Mouse (Mus musculus) midbrain, embryonic 14.5 days (tissue): ENCODE data around the gene Pld1. TPM values are rescaled to one million over a fixed set of nuclear protein-coding genes. Genes with fewer than 3 reads are reported as not detected.

Experiments
- ATAC-seq: fragments of 200-750 bp; cut with Nextera tagmentation; 2 replicates; pipeline ENCODE4 v1.8.0; 2017; ENCODE audit warnings: moderate number of reproducible peaks, moderate library complexity; ENCODE audit not compliant: low FRiP score, low TSS enrichment
- DNase-seq: peaks from one replicate; pipeline ENCODE4 v3.0.0-alpha.2; 2015
- H3K27ac ChIP-seq: fragments of 300-500 bp; sonication (generic); replicated peaks from 2 replicates; pipeline ENCODE4 v1.5.1; 2014; ENCODE audit warnings: mild to moderate bottlenecking, low read depth, low read length, moderate library complexity
- H3K27me3 ChIP-seq: fragments of 300-500 bp; sonication (generic); 2 replicates; pipeline ENCODE4 v1.6.1; 2014; ENCODE audit warnings: low read length, control low read depth, mixed read lengths; ENCODE audit not compliant: control insufficient read depth, insufficient read depth
- H3K36me3 ChIP-seq: fragments of 300-500 bp; sonication (generic); 2 replicates; pipeline ENCODE4 v1.6.1; 2014; ENCODE audit warnings: low read length, control low read depth; ENCODE audit not compliant: control insufficient read depth, insufficient read depth
- H3K4me1 ChIP-seq: fragments of 300-500 bp; sonication (generic); 2 replicates; pipeline ENCODE4 v1.6.1; 2014; ENCODE audit warnings: mild to moderate bottlenecking, antibody characterized with exemption, low read length, control low read depth; ENCODE audit not compliant: control insufficient read depth, insufficient read depth
- H3K4me2 ChIP-seq: fragments of 300-500 bp; sonication (generic); 2 replicates; pipeline ENCODE4 v1.6.1; 2014; ENCODE audit warnings: mild to moderate bottlenecking, low read length, moderate library complexity
- H3K4me3 ChIP-seq: fragments of 300-500 bp; sonication (generic); replicated peaks from 2 replicates; pipeline ENCODE4 v1.5.1; 2014; ENCODE audit warnings: low read depth, low read length
- H3K9ac ChIP-seq: fragments of 300-500 bp; sonication (generic); replicated peaks from 2 replicates; pipeline ENCODE4 v1.6.1; 2014; ENCODE audit warnings: mild to moderate bottlenecking, low read length, moderate library complexity
- H3K9me3 ChIP-seq: fragments of 300-500 bp; sonication (generic); 2 replicates; pipeline ENCODE4 v1.6.1; 2016; ENCODE audit warnings: low read length, control low read depth, mixed read lengths; ENCODE audit not compliant: control insufficient read depth
- WGBS: fragments of 180-500 bp; shearing (Covaris S2); extraction: QIAGEN DNeasy Blood & Tissue Kit; methylation state at CpG from one replicate; pipeline ENCODE4 v1.1.7; 2014; 5-methylcytosine and 5-hydroxymethylcytosine counted together
- polyA plus RNA-seq: library from polyadenylated mRNA; unstranded; fragments of >200 nt; fragmentation: Nextera tagmentation; extraction: Ambion mirVana; gene quantifications from 2 replicates; pipeline ENCODE4 v1.2.1, GENCODE M21; 2014

The Pld1 gene
- polyA plus RNA-seq, 1 experiment from 2014 or later = 5.4 TPM

DNA sequence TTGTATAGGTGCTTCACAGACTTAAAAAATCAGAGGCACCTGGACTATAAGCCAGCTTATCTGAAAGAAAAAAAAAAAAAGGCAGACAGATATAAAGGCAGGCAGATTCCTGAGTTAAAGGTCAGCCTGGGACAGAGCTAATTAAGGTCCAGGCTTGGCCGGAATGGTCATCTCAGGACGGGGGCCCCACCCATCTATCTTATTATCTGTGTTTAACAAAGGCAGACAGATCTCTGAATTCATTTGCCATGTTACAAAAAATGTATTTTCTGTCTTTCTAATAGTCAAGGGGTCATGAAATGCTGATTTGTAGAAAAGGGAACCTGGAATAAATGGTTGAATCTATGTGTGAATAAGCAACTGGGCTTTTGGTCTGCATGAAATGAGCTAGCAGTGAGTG, 30.2 kb upstream of the Pld1 start:
- no peak overlapping the region for H3K4me3 ChIP-seq
- 0 out of 2 replicates have a peak, but pooled peaks cover 4% of the 10 kb centered on the region for H3K4me1 ChIP-seq
- no peak overlapping the region for H3K4me2 ChIP-seq
- H3K36me3 ChIP-seq = no peaks in the 10 kb centered on the region
- ATAC-seq (no peak), DNase-seq (no peak)
- WGBS = 88% methylated on average over 2 of the region's 2 CpGs
- H3K9ac ChIP-seq = no peak overlapping the region
- H3K27ac ChIP-seq = no peak overlapping the region
- peaks cover 4% of the 10 kb centered on the region for H3K9me3 ChIP-seq
- H3K27me3 ChIP-seq = no peaks in the 10 kb centered on the region

DNA sequence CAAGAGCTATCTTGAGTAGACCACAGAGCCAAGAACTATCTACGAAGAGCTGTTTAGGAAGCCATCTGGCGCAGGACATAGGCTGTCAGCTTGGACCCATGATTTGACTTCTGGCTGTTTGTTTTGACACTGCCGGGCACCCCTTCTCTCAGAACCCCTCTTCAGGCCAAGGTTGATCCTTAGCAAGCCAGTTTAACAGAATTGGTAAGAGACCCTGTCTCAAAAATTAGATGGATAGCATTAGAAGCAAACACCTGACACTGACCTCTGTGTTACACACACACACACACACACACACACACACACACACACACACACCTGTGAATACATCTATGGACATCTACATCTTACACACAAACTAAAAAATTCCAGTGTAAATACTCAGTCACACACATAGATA, 29.5 kb upstream of the Pld1 start:
- no peak overlapping the region for H3K27ac ChIP-seq
- H3K36me3 ChIP-seq = no peaks in the 10 kb centered on the region
- no peak overlapping the region for H3K9ac ChIP-seq
- H3K4me1 ChIP-seq = 0 out of 2 replicates have a peak, but pooled peaks cover 4% of the 10 kb centered on the region
- ATAC-seq (no peak), DNase-seq (no peak)
- H3K9me3 ChIP-seq = peaks cover 4% of the 10 kb centered on the region
- no peak overlapping the region for H3K4me3 ChIP-seq
- no peak overlapping the region for H3K4me2 ChIP-seq
- no peaks in the 10 kb centered on the region for H3K27me3 ChIP-seq
- WGBS = 92% methylated on average over 3 of the region's 3 CpGs

DNA sequence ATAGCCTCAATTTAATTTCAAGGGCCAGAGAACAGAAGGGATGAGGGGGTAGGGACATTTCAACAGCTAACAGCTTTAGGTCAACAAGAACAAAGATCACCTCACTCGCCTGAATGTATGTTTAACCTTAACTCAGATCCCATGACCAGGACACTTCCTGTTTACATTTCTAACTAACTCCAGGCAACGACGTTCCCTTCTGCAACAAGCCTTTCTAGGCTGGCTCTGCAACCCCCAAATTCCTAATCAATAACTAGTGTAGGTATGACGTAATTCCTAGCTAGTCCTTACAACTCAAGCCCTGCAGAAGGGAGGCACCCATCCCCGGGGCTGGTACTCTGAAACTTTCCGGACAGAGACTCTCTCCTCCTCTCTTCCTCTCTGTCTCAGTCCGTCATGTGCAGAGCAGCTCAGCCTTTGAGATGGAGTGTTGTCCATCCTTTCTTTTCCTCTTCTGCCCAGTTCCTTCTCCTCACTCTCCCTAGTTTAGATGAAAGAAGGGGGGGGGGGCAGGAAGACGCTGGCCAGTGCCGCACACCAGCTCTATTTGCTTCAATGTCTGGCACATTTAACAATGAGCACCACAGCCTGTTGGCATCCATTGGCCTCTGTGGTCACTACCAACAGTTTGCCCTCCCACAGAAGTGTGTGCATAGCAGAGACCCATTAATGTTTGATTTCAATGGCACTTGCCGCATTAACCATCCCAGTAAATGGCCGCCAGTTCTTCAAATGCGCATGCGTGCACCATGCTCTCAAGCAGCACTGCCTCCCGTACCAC, 19.6 kb upstream of the Pld1 start:
- H3K27ac ChIP-seq = no peak overlapping the region

DNA sequence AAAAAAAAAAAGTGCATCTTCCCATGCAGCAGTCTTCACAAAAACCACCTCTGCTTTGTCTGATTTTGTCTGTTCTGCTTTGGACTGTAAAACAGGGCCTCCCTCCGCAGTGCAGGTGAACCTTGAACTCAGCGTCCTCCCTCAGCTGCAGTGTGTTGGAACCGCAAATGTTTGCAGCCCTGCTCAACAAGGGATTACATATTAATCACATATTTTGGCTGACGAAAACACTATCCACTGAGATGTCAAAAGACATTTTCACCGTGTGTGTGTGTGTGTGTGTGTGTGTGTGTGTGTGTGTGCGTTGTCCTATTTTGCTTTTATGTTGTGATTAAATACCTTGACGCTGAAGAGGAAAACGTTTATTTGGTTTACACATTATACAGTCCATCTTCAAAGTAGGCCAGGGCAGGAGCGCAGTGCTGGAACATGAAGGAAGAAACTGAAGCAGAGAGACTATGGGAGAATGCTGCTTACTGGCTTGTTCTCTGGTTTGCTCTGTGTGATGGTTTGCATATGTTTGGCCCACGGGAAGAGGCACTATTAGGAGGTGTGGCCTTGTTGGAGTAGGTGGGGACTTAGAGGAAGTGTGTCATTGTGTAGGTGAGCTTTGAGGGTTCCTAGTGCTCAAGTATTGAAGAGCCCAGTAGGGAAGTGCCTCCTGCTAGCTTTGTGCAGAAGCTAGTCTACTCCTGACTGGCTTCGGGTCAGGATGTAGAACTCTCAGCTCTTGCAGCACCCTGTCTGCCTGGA, 17.1 kb upstream of the Pld1 start:
- 92% methylated on average over 11 of the region's 11 CpGs for WGBS
- no peaks in the 10 kb centered on the region for H3K27me3 ChIP-seq
- no peak overlapping the region for H3K4me3 ChIP-seq
- no peaks in the 10 kb centered on the region for H3K36me3 ChIP-seq
- no peak overlapping the region for H3K9ac ChIP-seq
- DNase-seq = no peak
- no peak overlapping the region for H3K27ac ChIP-seq
- H3K4me1 ChIP-seq = no peaks in the 10 kb centered on the region
- no peak overlapping the region for H3K4me2 ChIP-seq
- H3K9me3 ChIP-seq = no peaks in the 10 kb centered on the region
- ATAC-seq = no peak

More for the DNA sequence above, 19.6 kb upstream of the Pld1 start:
- H3K36me3 ChIP-seq = no peaks in the 10 kb centered on the region
- WGBS = 94% methylated on average over 14 of the region's 14 CpGs
- H3K4me2 ChIP-seq = no peak overlapping the region
- H3K9ac ChIP-seq = no peak overlapping the region
- no peak overlapping the region for H3K4me3 ChIP-seq
- H3K4me1 ChIP-seq = no peaks in the 10 kb centered on the region
- no peaks in the 10 kb centered on the region for H3K27me3 ChIP-seq
- no peaks in the 10 kb centered on the region for H3K9me3 ChIP-seq
- ATAC-seq (no peak), DNase-seq (no peak)

DNA sequence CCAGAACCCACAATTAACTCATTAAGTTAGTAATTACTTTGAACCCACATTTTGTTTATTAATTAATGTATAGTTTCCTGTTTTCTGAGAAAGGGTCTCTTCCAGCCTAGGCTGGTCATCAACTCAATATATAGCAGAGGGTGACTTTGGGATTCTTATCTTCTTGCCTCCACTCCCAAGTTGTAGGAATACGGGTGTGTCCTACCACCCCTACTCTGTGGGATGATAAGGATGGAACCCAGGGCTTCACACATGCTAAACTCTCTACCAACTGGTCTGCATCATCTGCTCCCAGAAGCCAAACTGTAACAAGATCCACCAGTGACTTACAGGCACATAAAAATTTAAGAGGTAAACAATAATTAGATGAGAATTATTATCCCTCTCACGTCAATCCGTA, 14.5 kb upstream of the Pld1 start:
- Histone ChIP-seq H3K4me3 (no peak overlapping the region), H3K4me2 (no peak overlapping the region), H3K4me1 (no peaks in the 10 kb centered on the region), H3K36me3 (no peaks in the 10 kb centered on the region), H3K9me3 (no peaks in the 10 kb centered on the region), H3K27ac (no peak overlapping the region), H3K27me3 (no peaks in the 10 kb centered on the region), H3K9ac (no peak overlapping the region)
- WGBS = 93% methylated on average over 3 of the region's 3 CpGs
- no peak for DNase-seq
- ATAC-seq = no peak

DNA sequence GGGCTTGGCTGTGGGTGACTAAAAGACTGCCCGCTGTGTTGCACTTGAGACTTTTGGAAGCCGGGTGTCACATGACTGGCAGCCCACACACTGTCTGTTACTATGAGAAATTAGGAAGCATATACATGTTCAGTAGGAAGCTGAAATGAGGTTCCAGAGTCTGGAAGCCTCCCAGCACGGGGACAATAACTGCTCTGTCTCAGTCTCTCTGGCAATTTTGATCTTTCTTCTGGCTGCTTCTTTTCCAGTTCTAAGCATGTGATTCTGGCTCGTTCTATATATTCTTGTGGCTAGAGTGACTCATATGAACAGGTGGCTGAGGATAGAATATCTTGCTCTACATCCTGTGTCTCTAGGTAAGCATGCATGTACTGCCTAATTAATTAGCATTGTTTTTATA, 9.3 kb upstream of the Pld1 start:
- Histone ChIP-seq H3K9ac (no peak overlapping the region), H3K36me3 (no peaks in the 10 kb centered on the region), H3K9me3 (no peaks in the 10 kb centered on the region), H3K4me3 (no peak overlapping the region), H3K4me2 (no peak overlapping the region), H3K4me1 (no peaks in the 10 kb centered on the region), H3K27me3 (no peaks in the 10 kb centered on the region), H3K27ac (no peak overlapping the region)
- 89% methylated on average over 4 of the region's 4 CpGs for WGBS
- no peak for DNase-seq
- no peak for ATAC-seq

DNA sequence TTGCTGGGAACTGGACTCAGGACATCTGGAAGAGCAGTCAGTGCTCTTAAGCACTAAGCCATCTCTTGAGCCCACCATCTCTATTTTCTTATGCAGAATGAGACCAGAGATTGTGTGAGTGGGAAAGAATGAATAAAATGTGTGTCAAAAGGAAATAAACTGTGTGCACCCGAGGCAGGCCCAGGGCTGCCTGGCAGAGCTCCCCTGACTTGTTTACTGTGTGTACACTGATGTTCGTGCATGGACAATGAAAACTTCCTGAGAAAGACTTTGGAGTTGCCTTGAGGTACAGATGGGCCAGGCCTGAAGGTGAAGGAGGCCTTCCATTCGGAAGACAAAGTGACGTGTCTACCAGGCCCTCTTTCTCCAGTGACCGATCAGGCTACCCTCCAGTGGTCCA, 6.1 kb upstream of the Pld1 start:
- no peaks in the 10 kb centered on the region for H3K36me3 ChIP-seq
- H3K9ac ChIP-seq = no peak overlapping the region
- 92% methylated on average over 5 of the region's 5 CpGs for WGBS
- H3K4me3 ChIP-seq = no peak overlapping the region
- no peak for DNase-seq
- ATAC-seq = no peak
- no peaks in the 10 kb centered on the region for H3K27me3 ChIP-seq
- no peak overlapping the region for H3K4me2 ChIP-seq
- no peaks in the 10 kb centered on the region for H3K9me3 ChIP-seq
- H3K4me1 ChIP-seq = no peaks in the 10 kb centered on the region
- H3K27ac ChIP-seq = no peak overlapping the region

DNA sequence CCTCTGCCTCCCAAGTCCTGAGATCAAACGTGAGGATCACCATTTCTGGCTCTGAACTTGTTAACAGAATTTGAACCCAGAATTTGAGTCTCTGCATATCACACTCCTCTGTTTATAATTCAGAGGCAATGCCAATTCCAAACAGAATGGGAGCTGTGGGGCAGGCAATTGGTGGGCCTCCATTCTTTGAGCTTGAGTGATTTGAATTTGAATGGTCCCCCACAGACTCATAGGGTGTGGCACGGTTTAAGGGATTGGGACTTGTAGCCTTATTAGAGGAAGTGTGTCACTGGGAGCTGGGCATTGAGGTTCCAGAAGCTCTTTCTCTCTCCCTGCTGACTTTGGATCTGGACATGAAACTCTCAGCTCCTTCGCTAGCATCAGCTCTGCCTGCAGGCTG, 2.9 kb upstream of the Pld1 start:
- Histone ChIP-seq H3K27me3 (no peaks in the 10 kb centered on the region; the same call in 1 of the 2 replicates), H3K9me3 (no peaks in the 10 kb centered on the region), H3K4me2 (no peak overlapping the region), H3K4me3 (no peak overlapping the region), H3K9ac (no peak overlapping the region), H3K27ac (no peak overlapping the region), H3K4me1 (peaks cover 5% of the 10 kb centered on the region; the same call in 1 of the 2 replicates), H3K36me3 (no peaks in the 10 kb centered on the region)
- ATAC-seq (no peak), DNase-seq (no peak)
- WGBS = 67% methylated on average over 3 of the region's 3 CpGs

DNA sequence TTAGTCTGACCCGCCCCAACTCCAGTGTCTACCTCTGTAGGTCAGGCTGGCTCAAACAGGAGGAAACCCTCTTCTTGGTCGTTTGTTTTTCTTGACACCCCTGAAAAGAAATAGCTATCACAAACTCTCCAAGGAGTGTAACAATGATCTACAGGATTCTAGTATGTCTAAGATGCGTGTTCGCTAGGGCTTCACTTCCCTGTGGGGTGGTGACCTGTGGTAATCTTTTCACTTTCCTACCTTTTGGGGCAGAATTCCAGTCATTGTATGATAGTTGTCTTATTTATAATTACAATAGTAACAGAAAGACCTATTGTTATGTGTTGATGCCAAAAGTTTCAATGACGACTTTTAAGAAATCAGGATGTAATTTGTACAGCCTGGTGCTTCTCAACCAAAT, 1.8 kb upstream of the Pld1 start:
- Histone ChIP-seq H3K9me3 (no peaks in the 10 kb centered on the region), H3K27ac (no peak overlapping the region), H3K27me3 (no peaks in the 10 kb centered on the region; the same call in 1 of the 2 replicates), H3K4me3 (no peak overlapping the region), H3K36me3 (no peaks in the 10 kb centered on the region), H3K4me1 (peaks cover 5% of the 10 kb centered on the region; the same call in 1 of the 2 replicates), H3K4me2 (no peak overlapping the region), H3K9ac (no peak overlapping the region)
- no peak for ATAC-seq
- DNase-seq = no peak
- WGBS = 79% methylated on average over 5 of the region's 5 CpGs
